Mouse (Mus musculus): ENCODE measurements around the gene Golga3. TPM values are rescaled to one million over a fixed set of nuclear protein-coding genes. Genes with fewer than 3 reads are reported as not detected.
A peak's percentile ranks its signal among the peaks of the same experiment; 100 is the strongest.

The Golga3 gene
- polyA plus RNA-seq, 1 experiment from 2014 or later = 20.0 TPM

DNA sequence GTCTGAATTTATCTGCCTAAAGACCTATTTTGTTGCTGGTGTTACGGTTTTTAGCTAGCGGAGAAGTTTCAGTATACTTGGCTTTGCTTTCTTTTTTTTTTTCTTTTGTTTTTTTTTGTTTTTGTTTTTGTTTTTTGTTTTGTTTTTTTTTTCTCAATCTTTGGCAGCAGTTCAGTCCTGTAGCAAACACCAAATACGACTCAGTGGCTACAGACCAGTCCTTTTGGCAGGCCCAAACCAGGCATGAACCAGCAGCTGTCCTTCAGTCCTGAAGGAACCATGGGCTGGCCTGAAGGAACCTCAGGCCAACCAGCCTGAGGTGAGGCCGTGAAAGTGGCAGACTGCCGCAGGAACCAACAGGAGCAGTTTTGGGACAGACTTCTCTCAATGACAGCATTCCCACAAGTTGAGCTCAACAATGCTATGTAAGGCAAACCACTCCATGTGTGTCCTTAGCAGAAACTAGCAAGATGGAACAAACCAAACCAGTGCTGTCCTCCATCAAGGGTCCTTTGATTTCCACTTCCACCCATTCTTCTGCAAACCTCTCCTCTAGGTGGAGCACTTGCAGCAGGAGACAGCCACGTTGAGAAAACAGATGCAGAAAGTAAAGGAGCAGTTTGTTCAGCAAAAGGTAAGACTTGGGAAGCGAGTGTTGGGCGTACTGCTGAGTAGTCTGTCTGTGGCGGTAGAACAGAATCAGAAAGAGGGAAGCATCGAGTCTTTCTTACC lies 26.8 kb downstream of the Golga3 start:
- H3K36me3 ChIP-seq = peaks cover 86% of the 10 kb centered on the region
- H3K9me3 ChIP-seq = no peaks in the 10 kb centered on the region
- no peak overlapping the region for H3K27ac ChIP-seq (replicated peaks)
- H3K4me2 ChIP-seq = no peak overlapping the region
- no peaks in the 10 kb centered on the region for H3K27me3 ChIP-seq
- H3K4me1 ChIP-seq (replicated peaks) = no peaks in the 10 kb centered on the region
- 88% methylated on average over 10 of the region's 10 CpGs for WGBS
- no peak overlapping the region for H3K4me3 ChIP-seq
- no peak for ATAC-seq (ENCODE audit: low read depth)
- no peak overlapping the region for H3K9ac ChIP-seq

DNA sequence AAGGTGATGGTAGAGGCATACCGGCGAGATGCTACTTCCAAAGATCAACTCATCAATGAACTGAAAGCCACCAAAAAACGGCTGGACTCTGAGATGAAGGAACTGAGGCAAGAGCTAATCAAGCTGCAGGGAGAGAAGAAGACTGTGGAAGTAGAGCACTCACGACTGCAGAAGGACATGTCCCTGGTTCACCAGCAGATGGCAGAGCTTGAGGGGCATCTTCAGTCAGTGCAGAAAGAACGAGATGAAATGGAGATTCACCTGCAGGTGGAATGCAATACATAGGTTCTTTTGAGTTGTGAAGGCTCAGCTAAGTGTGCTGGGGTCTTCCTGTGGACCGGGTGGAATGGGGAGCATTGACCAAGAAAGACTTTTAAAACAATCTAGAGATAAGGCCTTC lies 28.3 kb downstream of the Golga3 start:
- Histone ChIP-seq H3K4me2 (no peak overlapping the region), H3K9me3 (no peaks in the 10 kb centered on the region), H3K27ac (replicated peaks) (no peak overlapping the region), H3K27me3 (no peaks in the 10 kb centered on the region), H3K4me1 (replicated peaks) (no peaks in the 10 kb centered on the region), H3K36me3 (peaks cover 96% of the 10 kb centered on the region), H3K4me3 (no peak overlapping the region), H3K9ac (no peak overlapping the region)
- whole genome bisulfite sequencing = 84% methylated on average over 6 of the region's 6 CpGs
- ATAC-seq (ENCODE audit: low read depth) = no peak

GRCm38 (mm10) chr5:110211312-110211711 lies 34.8 kb downstream of the Golga3 start:
- Histone ChIP-seq H3K9ac (no peak overlapping the region), H3K36me3 (peaks cover 97% of the 10 kb centered on the region), H3K27me3 (no peaks in the 10 kb centered on the region), H3K9me3 (no peaks in the 10 kb centered on the region), H3K4me1 (replicated peaks) (no peaks in the 10 kb centered on the region), H3K4me2 (no peak overlapping the region), H3K27ac (replicated peaks) (no peak overlapping the region), H3K4me3 (no peak overlapping the region)
- WGBS = 86% methylated on average over 2 of the region's 2 CpGs
- no peak for ATAC-seq (ENCODE audit: low read depth)

DNA sequence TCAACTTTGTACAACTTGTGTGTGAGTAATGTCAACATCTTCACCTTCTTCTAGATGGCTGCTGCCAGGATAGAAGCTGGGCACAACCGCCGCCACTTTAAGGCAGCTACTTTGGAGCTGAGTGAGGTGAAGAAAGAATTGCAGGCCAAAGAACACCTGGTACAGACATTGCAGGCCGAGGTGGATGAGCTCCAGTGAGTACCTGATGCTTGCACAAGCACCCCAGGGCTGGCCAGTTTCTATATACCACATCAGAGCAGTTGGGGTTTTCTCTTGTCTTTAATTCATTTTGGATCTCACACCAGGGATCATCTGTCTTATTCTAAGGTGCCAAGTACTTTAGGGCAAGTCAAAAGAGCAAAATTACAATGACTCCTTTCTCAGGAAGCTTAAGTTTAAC lies 40.3 kb downstream of the Golga3 start:
- no peak overlapping the region for H3K4me3 ChIP-seq
- no peak for ATAC-seq (ENCODE audit: low read depth)
- no peak overlapping the region for H3K27ac ChIP-seq (replicated peaks)
- H3K4me1 ChIP-seq (replicated peaks) = no peaks in the 10 kb centered on the region
- no peak overlapping the region for H3K4me2 ChIP-seq
- H3K9ac ChIP-seq = no peak overlapping the region
- peaks cover 97% of the 10 kb centered on the region for H3K36me3 ChIP-seq
- H3K27me3 ChIP-seq = no peaks in the 10 kb centered on the region
- H3K9me3 ChIP-seq = no peaks in the 10 kb centered on the region
- 94% methylated on average over 3 of the region's 3 CpGs for WGBS

DNA sequence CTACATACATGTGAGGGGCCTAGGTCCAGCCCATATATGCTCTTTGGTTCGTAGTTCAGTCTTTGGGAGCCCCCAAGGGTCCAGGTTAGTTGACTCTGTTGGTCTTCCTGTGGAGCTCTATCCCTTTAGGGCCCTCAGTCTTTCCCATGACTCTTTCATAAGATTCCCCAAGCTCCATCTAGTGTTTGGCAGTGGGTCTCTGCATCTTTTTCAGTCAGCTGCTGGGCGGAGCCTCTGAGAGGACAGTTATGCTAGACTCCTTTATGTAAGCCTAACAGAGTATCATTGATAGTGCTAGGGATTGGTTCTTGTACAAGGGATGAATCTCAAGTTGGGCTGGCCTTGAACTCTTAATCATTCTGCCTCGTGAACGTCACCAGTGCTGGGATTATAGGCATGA lies 43.8 kb downstream of the Golga3 start:
- Histone ChIP-seq H3K27me3 (no peaks in the 10 kb centered on the region), H3K4me2 (no peak overlapping the region), H3K36me3 (peaks cover 92% of the 10 kb centered on the region), H3K9ac (no peak overlapping the region), H3K4me3 (no peak overlapping the region), H3K4me1 (replicated peaks) (no peaks in the 10 kb centered on the region), H3K9me3 (no peaks in the 10 kb centered on the region), H3K27ac (replicated peaks) (no peak overlapping the region)
- WGBS = 97% methylated on average over 4 of the region's 4 CpGs
- no peak for ATAC-seq (ENCODE audit: low read depth)

GRCm38 (mm10) chr5:110222757-110223156 lies 46.3 kb downstream of the Golga3 start:
- H3K9me3 ChIP-seq = no peaks in the 10 kb centered on the region

GRCm38 (mm10) chr5:110225056-110225455 lies 48.6 kb downstream of the Golga3 start:
- Histone ChIP-seq H3K9me3 (no peaks in the 10 kb centered on the region), H3K36me3 (peaks cover 67% of the 10 kb centered on the region), H3K9ac (no peak overlapping the region), H3K27ac (replicated peaks) (no peak overlapping the region), H3K4me2 (no peak overlapping the region), H3K4me1 (replicated peaks) (peaks cover 4% of the 10 kb centered on the region), H3K27me3 (no peaks in the 10 kb centered on the region), H3K4me3 (no peak overlapping the region)
- ATAC-seq (ENCODE audit: low read depth) = no peak
- WGBS = 91% methylated on average over 3 of the region's 3 CpGs

More at GRCm38 (mm10) chr5:110222757-110223156, 46.3 kb downstream of the Golga3 start:
- Histone ChIP-seq H3K4me2 (no peak overlapping the region), H3K4me3 (no peak overlapping the region), H3K4me1 (replicated peaks) (no peaks in the 10 kb centered on the region), H3K27ac (replicated peaks) (no peak overlapping the region), H3K27me3 (no peaks in the 10 kb centered on the region), H3K9ac (no peak overlapping the region), H3K36me3 (peaks cover 88% of the 10 kb centered on the region)
- 79% methylated on average over 6 of the region's 6 CpGs for WGBS
- ATAC-seq (ENCODE audit: low read depth) = no peak

GRCm38 (mm10) chr5:110227336-110227883 lies 50.9 kb downstream of the Golga3 start:
- H3K4me1 ChIP-seq (replicated peaks) = peaks cover 17% of the 10 kb centered on the region
- H3K27me3 ChIP-seq = no peaks in the 10 kb centered on the region
- H3K9me3 ChIP-seq = no peaks in the 10 kb centered on the region
- peaks cover 43% of the 10 kb centered on the region for H3K36me3 ChIP-seq
- WGBS = 34% methylated on average over 1 of the region's 1 CpGs
- no peak overlapping the region for H3K9ac ChIP-seq
- H3K27ac ChIP-seq (replicated peaks) = no peak overlapping the region
- no peak overlapping the region for H3K4me2 ChIP-seq
- H3K4me3 ChIP-seq = no peak overlapping the region
- no peak for ATAC-seq (ENCODE audit: low read depth)

DNA sequence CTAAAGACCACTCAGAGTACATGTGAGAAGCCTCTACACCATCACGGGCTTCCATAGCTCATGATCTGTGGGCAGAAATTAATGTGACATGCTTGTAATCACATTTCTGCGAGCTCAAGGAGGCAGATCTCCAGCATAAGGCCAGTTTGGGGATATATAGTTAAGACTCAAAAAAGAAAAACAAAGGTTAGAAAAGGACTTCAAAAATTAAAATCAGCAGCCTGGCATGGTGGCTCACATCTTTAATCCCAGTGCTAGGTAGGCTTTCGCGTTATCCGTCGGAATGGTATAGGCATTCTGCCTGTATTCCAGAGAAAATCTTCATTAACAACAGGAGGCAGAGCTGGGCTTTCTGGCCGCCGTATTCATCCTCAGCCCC lies 53.9 kb downstream of the Golga3 start:
- peaks cover 32% of the 10 kb centered on the region for H3K36me3 ChIP-seq
- WGBS = 8% methylated on average over 8 of the region's 8 CpGs
- peak overlapping the region; percentile 70 for H3K4me3 ChIP-seq
- peak overlapping the region; percentile 93 for H3K9ac ChIP-seq
- H3K4me1 ChIP-seq (replicated peaks) = peaks cover 24% of the 10 kb centered on the region
- H3K4me2 ChIP-seq = peak overlapping the region; percentile 73
- peak; percentile 28; the same call in 1 of the 2 replicates for ATAC-seq (ENCODE audit: low read depth)
- no peaks in the 10 kb centered on the region for H3K27me3 ChIP-seq
- H3K9me3 ChIP-seq = no peaks in the 10 kb centered on the region
- H3K27ac ChIP-seq (replicated peaks) = peak overlapping the region; percentile 94

DNA sequence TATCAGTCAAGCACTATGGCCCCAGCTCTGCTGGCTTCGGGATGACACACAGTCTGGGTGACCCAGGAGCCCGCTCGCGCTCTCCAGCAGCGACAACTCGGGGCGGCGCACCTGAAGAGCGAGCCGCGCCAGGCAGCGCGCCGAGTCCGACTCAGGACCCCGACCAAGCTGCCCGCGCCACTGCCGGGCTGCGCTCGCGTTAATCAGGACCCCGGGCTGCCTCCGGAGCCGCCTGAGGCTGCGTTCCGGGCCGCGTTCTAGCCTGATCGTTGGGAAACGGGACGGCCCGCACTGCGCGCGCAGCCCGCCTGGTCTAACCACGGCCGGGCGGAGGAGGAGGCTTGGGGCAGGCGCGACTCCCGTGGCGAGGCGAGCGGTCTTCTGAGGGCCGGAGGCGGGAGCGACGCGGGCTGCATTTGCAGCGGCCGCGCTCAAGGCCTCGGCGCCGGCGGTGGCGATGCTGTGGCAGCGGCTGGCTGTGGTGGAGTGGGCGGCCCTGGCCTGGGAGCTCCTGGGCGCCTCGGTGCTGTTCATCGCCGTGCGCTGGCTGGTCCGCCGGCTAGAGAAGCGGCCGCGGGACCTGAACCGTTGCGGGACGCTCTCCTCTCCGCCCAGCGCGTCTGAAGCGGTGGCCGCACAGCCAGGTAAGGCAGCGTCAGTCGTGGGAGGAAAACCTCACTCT lies 54.4 kb downstream of the Golga3 start, which contains the start of gene Ankle2:
Gene Ankle2, plus strand, starts transcription at position 225 of the 682 bp plus-strand sequence.
- under 1% methylated on average over 77 of the region's 81 CpGs for WGBS
- Histone ChIP-seq H3K9me3 (no peaks in the 10 kb centered on the region), H3K4me2 (peak within 1 kb of the TSS; percentile 73), H3K36me3 (peaks cover 32% of the 10 kb centered on the region), H3K27me3 (no peaks in the 10 kb centered on the region), H3K4me3 (peak within 1 kb of the TSS; percentile 70), H3K4me1 (replicated peaks) (peaks cover 24% of the 10 kb centered on the region), H3K27ac (replicated peaks) (peak within 1 kb of the TSS; percentile 94), H3K9ac (peak within 1 kb of the TSS; percentile 93)
- peak; percentile 98 for ATAC-seq (ENCODE audit: low read depth)

DNA sequence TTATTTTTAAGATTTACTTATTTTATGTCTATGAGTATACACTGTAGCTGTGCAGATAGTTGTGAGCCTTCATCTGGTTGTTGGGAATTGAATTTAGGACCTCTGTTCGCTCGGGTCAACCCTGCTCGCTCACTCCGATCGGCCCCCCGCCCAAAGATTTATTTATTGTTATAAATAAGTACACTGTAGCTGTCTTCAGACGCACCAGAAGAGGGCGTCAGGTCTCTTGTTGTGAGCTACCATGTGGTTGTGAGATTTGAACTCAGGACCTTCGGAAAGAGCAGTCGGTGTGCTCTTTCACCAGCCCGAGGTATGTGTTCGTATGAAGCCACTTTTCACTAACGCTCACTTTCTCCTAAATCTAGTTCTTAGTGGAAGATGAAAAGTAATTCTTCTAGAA lies 55.1 kb downstream of the Golga3 start:
- Histone ChIP-seq H3K4me3 (peak overlapping the region; percentile 70), H3K9ac (peak overlapping the region; percentile 93), H3K27ac (replicated peaks) (no peak overlapping the region), H3K4me2 (peak overlapping the region; percentile 73), H3K27me3 (no peaks in the 10 kb centered on the region), H3K9me3 (no peaks in the 10 kb centered on the region), H3K4me1 (replicated peaks) (peaks cover 24% of the 10 kb centered on the region), H3K36me3 (peaks cover 36% of the 10 kb centered on the region)
- no peak for ATAC-seq (ENCODE audit: low read depth)
- 42% methylated on average over 13 of the region's 13 CpGs for WGBS

DNA sequence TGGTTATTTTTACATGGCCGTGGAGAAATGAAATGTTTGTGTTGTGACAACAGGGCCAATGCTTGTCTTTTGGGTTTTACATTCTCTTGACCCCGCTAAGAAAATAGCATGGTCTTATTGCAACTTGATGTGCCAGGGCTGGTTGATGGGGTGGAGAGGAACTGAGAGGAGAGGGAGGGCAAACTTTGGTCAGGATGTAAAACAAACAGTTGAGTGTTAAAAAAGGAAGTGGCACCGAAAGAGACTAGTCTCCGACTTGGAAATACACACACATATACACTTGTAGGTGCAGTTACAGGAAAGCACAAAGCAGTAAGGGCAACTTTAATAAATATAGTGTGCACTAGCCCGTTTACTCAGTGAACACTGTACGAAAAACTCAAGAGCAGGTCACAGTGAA lies 55.8 kb downstream of the Golga3 start:
- peak overlapping the region; percentile 73 for H3K4me2 ChIP-seq
- peak overlapping the region; percentile 22; the same call in 1 of the 2 replicates for H3K9ac ChIP-seq
- H3K9me3 ChIP-seq = no peaks in the 10 kb centered on the region
- 86% methylated on average over 6 of the region's 6 CpGs for WGBS
- no peaks in the 10 kb centered on the region for H3K27me3 ChIP-seq
- H3K4me3 ChIP-seq = 0 out of 2 replicates have a peak overlapping the region, but pooled peaks have one; percentile 70
- H3K4me1 ChIP-seq (replicated peaks) = peaks cover 24% of the 10 kb centered on the region
- no peak for ATAC-seq (ENCODE audit: low read depth)
- H3K36me3 ChIP-seq = peaks cover 36% of the 10 kb centered on the region
- no peak overlapping the region for H3K27ac ChIP-seq (replicated peaks)
